Mouse (Mus musculus) neural tube, embryonic 11.5 days (tissue): ENCODE measurements at regions not wholly inside any gene's neighbourhood (a gene's known extent, or its start where the extent isn't known, plus 50 kb on each side); places are given as distances from the start of the nearest gene placed in this dataset.

Experiments used
- ATAC-seq: fragments of 200-750 bp; cut with Nextera tagmentation; 2 replicates; pipeline ENCODE4 v1.8.0; 2017; ENCODE audit warnings: moderate number of reproducible peaks, mild to moderate bottlenecking, moderate TSS enrichment, moderate library complexity; ENCODE audit not compliant: insufficient read depth, low FRiP score, low TSS enrichment
- DNase-seq: peaks from one replicate; pipeline ENCODE4 v3.0.0-alpha.2; 2015; ENCODE audit warnings: low spot score
- H3K27ac ChIP-seq: fragments of 300-500 bp; sonication (generic); 2 replicates; pipeline ENCODE4 v1.5.1; 2014; ENCODE audit warnings: low read depth, mild to moderate bottlenecking, low read length
- H3K27me3 ChIP-seq: fragments of 300-500 bp; sonication (generic); 2 replicates; pipeline ENCODE4 v1.6.1; 2014; ENCODE audit warnings: mild to moderate bottlenecking, low read length, mixed read lengths; ENCODE audit not compliant: control insufficient read depth, insufficient read depth
- H3K36me3 ChIP-seq: fragments of 300-500 bp; sonication (generic); 2 replicates; pipeline ENCODE4 v1.6.1; 2014; ENCODE audit warnings: mild to moderate bottlenecking, low read length, moderate library complexity, mixed read lengths; ENCODE audit not compliant: control insufficient read depth, insufficient read depth
- H3K4me1 ChIP-seq: fragments of 300-500 bp; sonication (generic); 2 replicates; pipeline ENCODE4 v1.6.1; 2014; ENCODE audit warnings: low read length, mixed read lengths; ENCODE audit not compliant: control insufficient read depth, insufficient read depth
- H3K4me2 ChIP-seq: fragments of 300-500 bp; sonication (generic); 2 replicates; pipeline ENCODE4 v1.6.1; 2014; ENCODE audit warnings: low read depth, mild to moderate bottlenecking, moderate library complexity
- H3K4me3 ChIP-seq: fragments of 300-500 bp; sonication (generic); 2 replicates; pipeline ENCODE4 v1.5.1; 2014; ENCODE audit warnings: low read depth, low read length
- H3K9ac ChIP-seq: fragments of 300-500 bp; sonication (generic); 2 replicates; pipeline ENCODE4 v1.6.1; 2014; ENCODE audit warnings: mild to moderate bottlenecking, low read length
- H3K9me3 ChIP-seq: fragments of 300-500 bp; sonication (generic); 2 replicates; pipeline ENCODE4 v1.6.1; 2016; ENCODE audit warnings: low read length; ENCODE audit not compliant: control insufficient read depth
- WGBS: fragments of 180-500 bp; shearing (Covaris S2); extraction: QIAGEN DNeasy Blood & Tissue Kit; methylation state at CpG from one replicate; pipeline ENCODE4 v1.1.7; 2014; 5-methylcytosine and 5-hydroxymethylcytosine counted together

GRCm38 (mm10) chr10:117431086-117431619, 51.3 kb upstream of the Cpsf6 start:
- Histone ChIP-seq H3K9me3 (no peaks in the 10 kb centered on the region), H3K9ac (no peak overlapping the region), H3K36me3 (no peaks in the 10 kb centered on the region), H3K4me1 (no peaks in the 10 kb centered on the region; the same call in 1 of the 2 replicates), H3K27me3 (no peaks in the 10 kb centered on the region), H3K4me3 (no peak overlapping the region), H3K27ac (no peak overlapping the region), H3K4me2 (no peak overlapping the region)
- ATAC-seq: no peak
- DNase-seq: no peak
- WGBS: 94% methylated on average over 3 of the region's 3 CpGs

DNA sequence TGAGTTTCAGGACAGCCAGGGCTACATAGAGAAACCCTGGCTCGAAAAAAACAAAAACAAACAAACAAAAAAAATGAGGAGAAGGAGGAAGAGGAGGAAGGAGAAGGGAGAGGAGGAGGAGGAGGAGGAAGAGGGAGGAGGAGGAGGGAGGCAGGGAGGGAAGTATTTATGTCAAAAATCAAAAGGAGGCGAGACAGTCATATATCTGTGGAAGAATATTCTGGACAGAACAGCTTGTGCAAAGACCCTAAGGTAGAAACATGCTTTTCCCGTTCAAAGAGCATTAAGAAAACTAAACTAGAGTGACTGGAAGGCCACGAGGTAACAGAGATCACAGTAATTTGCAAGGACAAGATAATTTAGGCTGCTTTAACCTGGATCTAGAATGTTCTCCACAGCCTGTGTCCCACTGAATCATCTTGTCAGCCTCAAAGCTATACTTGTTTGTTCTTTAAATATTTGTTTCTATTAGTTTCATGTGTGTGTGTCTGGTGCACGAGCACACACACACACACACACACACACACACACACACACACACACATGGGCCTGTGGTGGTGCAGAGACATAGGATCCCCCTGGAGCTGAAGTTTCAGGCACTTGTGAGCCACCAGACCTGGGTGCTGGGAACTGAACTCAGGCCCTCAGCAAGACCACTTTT, 50.5 kb upstream of the Cpsf6 start:
- Histone ChIP-seq H3K36me3 (no peaks in the 10 kb centered on the region), H3K27me3 (no peaks in the 10 kb centered on the region), H3K9me3 (no peaks in the 10 kb centered on the region), H3K4me3 (no peak overlapping the region), H3K9ac (no peak overlapping the region), H3K4me1 (no peaks in the 10 kb centered on the region), H3K4me2 (no peak overlapping the region), H3K27ac (no peak overlapping the region)
- DNase-seq (no peak), ATAC-seq (no peak)
- WGBS: 85% methylated on average over 5 of the region's 5 CpGs

- WGBS: 88% methylated on average over 19 of the region's 19 CpGs
- Histone ChIP-seq H3K4me2 (no peak overlapping the region), H3K27ac (no peak overlapping the region), H3K9me3 (no peaks in the 10 kb centered on the region), H3K4me3 (no peak overlapping the region), H3K9ac (no peak overlapping the region), H3K27me3 (no peaks in the 10 kb centered on the region), H3K36me3 (no peaks in the 10 kb centered on the region), H3K4me1 (no peaks in the 10 kb centered on the region)
- DNase-seq (no peak), ATAC-seq (no peak)
Observed at GRCm38 (mm10) chr10:117429459-117430183, 49.8 kb upstream of the Cpsf6 start.
